Mouse (Mus musculus) erythroblast, embryonic 14.5 days (primary cell): ENCODE data around the gene Tlr6. TPM values are rescaled to one million over a fixed set of nuclear protein-coding genes. Genes with fewer than 3 reads are reported as not detected.

Experiments
- H3K27me3 ChIP-seq: 2 replicates; pipeline ENCODE4 v1.6.1; 2012; ENCODE audit warnings: inconsistent platforms; ENCODE audit not compliant: control insufficient read depth
- H3K36me3 ChIP-seq: 2 replicates; pipeline ENCODE4 v1.6.1; 2012; ENCODE audit warnings: mild to moderate bottlenecking, inconsistent platforms; ENCODE audit not compliant: control insufficient read depth
- H3K4me1 ChIP-seq: 2 replicates; pipeline ENCODE4 v1.6.1; 2012; ENCODE audit warnings: inconsistent platforms; ENCODE audit not compliant: control insufficient read depth
- H3K4me3 ChIP-seq: replicated peaks from 2 replicates; pipeline ENCODE3; 2012; ENCODE audit warnings: moderate library complexity, mild to moderate bottlenecking, inconsistent platforms
- H3K9me3 ChIP-seq: 2 replicates; pipeline ENCODE4 v1.6.1; 2012; ENCODE audit warnings: low read length, inconsistent platforms, mixed read lengths; ENCODE audit not compliant: control insufficient read depth
- GATA1 ChIP-seq: IDR thresholded peaks from 2 replicates; pipeline ENCODE4 v1.6.1; 2012; ENCODE audit warnings: low read length, inconsistent platforms, mixed read lengths
- TAL1 ChIP-seq: IDR thresholded peaks from 3 replicates; pipeline ENCODE4 v1.6.1; 2012; ENCODE audit warnings: low read length, inconsistent platforms, mixed read lengths
- polyA plus RNA-seq: library from polyadenylated mRNA; stranded (reverse); fragments of >175 nt; gene quantifications from 2 replicates; pipeline ENCODE4 v1.2.3, GENCODE M21; 2012

Tlr6 gene
- polyA plus RNA-seq, 1 experiment, result not detected

- TF ChIP-seq GATA1 (no peak), TAL1 (no peak)
- no peaks in the 10 kb centered on the region for H3K36me3 ChIP-seq
- no peak overlapping the region for H3K4me3 ChIP-seq
- H3K4me1 ChIP-seq, result peaks cover 2% of the 10 kb centered on the region; the same call in 1 of the 2 replicates
- H3K9me3 ChIP-seq, result no peaks in the 10 kb centered on the region
- H3K27me3 ChIP-seq, result no peaks in the 10 kb centered on the region
Observed at GRCm38 (mm10) chr5:64954931-64955330, 5.0 kb downstream of the Tlr6 start.

- H3K36me3 ChIP-seq, result no peaks in the 10 kb centered on the region
- TF ChIP-seq TAL1, result no peak
- TF ChIP-seq GATA1, result no peak
- no peak overlapping the region for H3K4me3 ChIP-seq
- no peaks in the 10 kb centered on the region for H3K4me1 ChIP-seq
- no peaks in the 10 kb centered on the region for H3K9me3 ChIP-seq
- no peaks in the 10 kb centered on the region for H3K27me3 ChIP-seq
Observed at GRCm38 (mm10) chr5:64951486-64951885, 8.4 kb downstream of the Tlr6 start.

GRCm38 (mm10) chr5:64932775-64933174, 27.1 kb downstream of the Tlr6 start:
- Histone ChIP-seq H3K9me3 (no peaks in the 10 kb centered on the region; the same call in 1 of the 2 replicates), H3K27me3 (no peaks in the 10 kb centered on the region), H3K36me3 (no peaks in the 10 kb centered on the region), H3K4me1 (no peaks in the 10 kb centered on the region), H3K4me3 (no peak overlapping the region)
- TF ChIP-seq TAL1, result no peak
- TF ChIP-seq GATA1, result no peak

- Histone ChIP-seq H3K27me3 (no peaks in the 10 kb centered on the region), H3K4me1 (no peaks in the 10 kb centered on the region), H3K9me3 (no peaks in the 10 kb centered on the region), H3K4me3 (no peak overlapping the region), H3K36me3 (no peaks in the 10 kb centered on the region)
- TF ChIP-seq TAL1 (no peak), GATA1 (no peak)
Observed at GRCm38 (mm10) chr5:64932215-64932614, 27.7 kb downstream of the Tlr6 start.

GRCm38 (mm10) chr5:64922891-64923381, 37.0 kb downstream of the Tlr6 start:
- no peak for TF ChIP-seq TAL1
- TF ChIP-seq GATA1, result no peak
- no peak overlapping the region for H3K4me3 ChIP-seq

GRCm38 (mm10) chr5:64918616-64919597, 41.0 kb downstream of the Tlr6 start:
- H3K4me1 ChIP-seq, result no peaks in the 10 kb centered on the region

More at GRCm38 (mm10) chr5:64922891-64923381, 37.0 kb downstream of the Tlr6 start:
- Histone ChIP-seq H3K36me3 (no peaks in the 10 kb centered on the region), H3K4me1 (no peaks in the 10 kb centered on the region), H3K27me3 (no peaks in the 10 kb centered on the region), H3K9me3 (no peaks in the 10 kb centered on the region)

GRCm38 (mm10) chr5:64917721-64918120, 42.2 kb downstream of the Tlr6 start:
- Histone ChIP-seq H3K4me1 (no peaks in the 10 kb centered on the region), H3K9me3 (no peaks in the 10 kb centered on the region), H3K36me3 (no peaks in the 10 kb centered on the region), H3K4me3 (no peak overlapping the region), H3K27me3 (no peaks in the 10 kb centered on the region)
- TF ChIP-seq TAL1, result no peak
- no peak for TF ChIP-seq GATA1

More at GRCm38 (mm10) chr5:64918616-64919597, 41.0 kb downstream of the Tlr6 start:
- Histone ChIP-seq H3K4me3 (no peak overlapping the region), H3K27me3 (no peaks in the 10 kb centered on the region), H3K36me3 (no peaks in the 10 kb centered on the region), H3K9me3 (no peaks in the 10 kb centered on the region)
- TF ChIP-seq TAL1 (no peak), GATA1 (no peak)

GRCm38 (mm10) chr5:64917161-64917560, 42.7 kb downstream of the Tlr6 start:
- TF ChIP-seq TAL1 (no peak), GATA1 (no peak)
- H3K9me3 ChIP-seq, result no peaks in the 10 kb centered on the region
- H3K36me3 ChIP-seq, result no peaks in the 10 kb centered on the region
- H3K4me3 ChIP-seq, result no peak overlapping the region
- H3K4me1 ChIP-seq, result no peaks in the 10 kb centered on the region
- H3K27me3 ChIP-seq, result no peaks in the 10 kb centered on the region

- Histone ChIP-seq H3K9me3 (peaks cover 6% of the 10 kb centered on the region; the same call in 1 of the 2 replicates), H3K4me3 (no peak overlapping the region), H3K4me1 (no peaks in the 10 kb centered on the region), H3K27me3 (no peaks in the 10 kb centered on the region), H3K36me3 (no peaks in the 10 kb centered on the region)
- TF ChIP-seq TAL1 (no peak), GATA1 (no peak)
Observed at GRCm38 (mm10) chr5:64908585-64909284, 51.2 kb downstream of the Tlr6 start.
